Mouse (Mus musculus) limb, embryonic 12.5 days (tissue): ENCODE measurements at regions not wholly inside any gene's neighbourhood (a gene's known extent, or its start where the extent isn't known, plus 50 kb on each side); places are given as distances from the start of the nearest gene placed in this dataset.

ENCODE experiments used
- ATAC-seq: fragments of 200-750 bp; cut with Nextera tagmentation; 2 replicates; pipeline ENCODE4 v1.8.0; 2017; ENCODE audit warnings: low read depth, moderate TSS enrichment; ENCODE audit not compliant: insufficient number of reproducible peaks, insufficient read depth, low FRiP score, low TSS enrichment
- H3K27ac ChIP-seq: fragments of 300-500 bp; sonication (generic); 2 replicates; pipeline ENCODE4 v1.5.1; 2016; ENCODE audit warnings: mild to moderate bottlenecking, moderate library complexity
- H3K27me3 ChIP-seq: fragments of 300-500 bp; sonication (generic); 2 replicates; pipeline ENCODE4 v1.6.1; 2016; ENCODE audit warnings: mild to moderate bottlenecking, moderate library complexity
- H3K36me3 ChIP-seq: fragments of 300-500 bp; sonication (generic); 2 replicates; pipeline ENCODE4 v1.6.1; 2016; ENCODE audit warnings: mild to moderate bottlenecking, moderate library complexity
- H3K4me1 ChIP-seq: fragments of 300-500 bp; sonication (generic); replicated peaks from 2 replicates; pipeline ENCODE4 v1.6.1; 2016
- H3K4me2 ChIP-seq: fragments of 300-500 bp; sonication (generic); 2 replicates; pipeline ENCODE4 v1.6.1; 2016; ENCODE audit warnings: mild to moderate bottlenecking, moderate library complexity
- H3K4me3 ChIP-seq: fragments of 300-500 bp; sonication (generic); replicated peaks from 2 replicates; pipeline ENCODE4 v1.5.1; 2016; ENCODE audit warnings: mild to moderate bottlenecking
- H3K9ac ChIP-seq: fragments of 300-500 bp; sonication (generic); replicated peaks from 2 replicates; pipeline ENCODE4 v1.6.1; 2016; ENCODE audit warnings: mild to moderate bottlenecking, moderate library complexity
- H3K9me3 ChIP-seq: fragments of 300-500 bp; sonication (generic); 2 replicates; pipeline ENCODE4 v1.6.1; 2016; ENCODE audit warnings: mild to moderate bottlenecking, moderate library complexity
- WGBS: fragments of 180-500 bp; shearing (Covaris S2); methylation state at CpG from one replicate; pipeline ENCODE4 v1.1.7; 2016; 5-methylcytosine and 5-hydroxymethylcytosine counted together

GRCm38 (mm10) chr17:16247681-16248080 is 416.8 kb upstream of the Rgmb start:
- ATAC-seq: no peak
- Histone ChIP-seq H3K4me1 (no peaks in the 10 kb centered on the region), H3K36me3 (no peaks in the 10 kb centered on the region), H3K9me3 (no peaks in the 10 kb centered on the region), H3K4me3 (no peak overlapping the region), H3K27ac (no peak overlapping the region), H3K4me2 (no peak overlapping the region), H3K27me3 (no peaks in the 10 kb centered on the region), H3K9ac (no peak overlapping the region)
- 86% methylated on average over 3 of the region's 3 CpGs for WGBS

GRCm38 (mm10) chr17:16221253-16221652 is 390.4 kb upstream of the Rgmb start:
- Histone ChIP-seq H3K4me2 (no peak overlapping the region), H3K4me3 (no peak overlapping the region), H3K27ac (no peak overlapping the region), H3K4me1 (no peaks in the 10 kb centered on the region), H3K9ac (no peak overlapping the region), H3K36me3 (no peaks in the 10 kb centered on the region), H3K27me3 (no peaks in the 10 kb centered on the region), H3K9me3 (no peaks in the 10 kb centered on the region)
- no peak for ATAC-seq
- WGBS: 94% methylated on average over 2 of the region's 2 CpGs

GRCm38 (mm10) chr17:16219675-16220566 is 389.1 kb upstream of the Rgmb start:
- Histone ChIP-seq H3K36me3 (no peaks in the 10 kb centered on the region), H3K4me1 (no peaks in the 10 kb centered on the region), H3K4me2 (no peak overlapping the region), H3K9me3 (no peaks in the 10 kb centered on the region), H3K27ac (no peak overlapping the region), H3K4me3 (no peak overlapping the region), H3K27me3 (no peaks in the 10 kb centered on the region), H3K9ac (no peak overlapping the region)
- WGBS: 72% methylated on average over 13 of the region's 13 CpGs
- ATAC-seq: no peak

DNA sequence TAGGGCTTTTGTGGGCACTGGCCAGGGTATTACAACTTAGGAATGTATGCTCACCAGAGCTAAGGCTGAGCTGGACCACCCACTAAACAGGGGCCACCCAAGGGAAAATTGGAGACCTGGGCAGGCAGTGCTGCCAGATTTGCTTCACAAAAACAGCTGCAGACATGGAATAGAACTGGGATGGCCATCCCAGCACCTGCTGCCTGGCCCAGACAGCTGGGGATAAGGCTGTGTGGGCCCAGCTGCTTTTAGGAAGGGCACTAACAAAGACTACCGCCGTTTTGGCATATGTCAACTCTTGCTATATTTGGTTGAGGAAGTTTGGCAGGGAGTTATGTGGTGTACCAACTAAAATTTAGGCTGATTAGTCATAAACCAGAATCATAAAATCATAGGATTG is 387.8 kb upstream of the Rgmb start:
- WGBS: 42% methylated on average over 2 of the region's 2 CpGs
- Histone ChIP-seq H3K9ac (no peak overlapping the region), H3K27me3 (no peaks in the 10 kb centered on the region), H3K4me1 (no peaks in the 10 kb centered on the region), H3K4me3 (no peak overlapping the region), H3K4me2 (no peak overlapping the region), H3K27ac (no peak overlapping the region), H3K9me3 (no peaks in the 10 kb centered on the region), H3K36me3 (no peaks in the 10 kb centered on the region)
- ATAC-seq: peak; percentile 80

DNA sequence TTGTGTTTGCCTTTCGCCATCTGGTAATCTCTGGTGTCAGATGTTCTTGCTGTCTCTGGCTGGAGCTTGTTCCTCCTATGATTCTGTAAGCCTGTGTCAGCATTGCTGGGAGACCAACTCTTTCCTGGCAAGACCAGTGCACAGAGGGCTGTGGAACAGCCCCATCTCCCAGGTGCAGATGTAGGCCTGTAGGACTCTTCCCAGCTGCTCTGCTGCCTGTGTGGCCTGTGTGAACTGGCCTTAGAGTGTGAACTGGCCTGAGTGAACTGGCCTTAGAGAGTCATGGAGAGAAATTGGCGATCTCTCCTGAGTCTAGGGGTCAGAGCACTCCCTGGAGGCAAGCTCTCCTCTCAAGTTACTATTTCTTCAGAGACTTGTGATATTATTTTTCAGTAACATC is 386.0 kb upstream of the Rgmb start:
- no peaks in the 10 kb centered on the region for H3K27me3 ChIP-seq
- 72% methylated on average over 2 of the region's 2 CpGs for WGBS
- H3K9me3 ChIP-seq: no peaks in the 10 kb centered on the region
- H3K27ac ChIP-seq: no peak overlapping the region
- no peaks in the 10 kb centered on the region for H3K4me1 ChIP-seq
- H3K9ac ChIP-seq: no peak overlapping the region
- no peak overlapping the region for H3K4me2 ChIP-seq
- H3K4me3 ChIP-seq: no peak overlapping the region
- no peaks in the 10 kb centered on the region for H3K36me3 ChIP-seq
- no peak for ATAC-seq

DNA sequence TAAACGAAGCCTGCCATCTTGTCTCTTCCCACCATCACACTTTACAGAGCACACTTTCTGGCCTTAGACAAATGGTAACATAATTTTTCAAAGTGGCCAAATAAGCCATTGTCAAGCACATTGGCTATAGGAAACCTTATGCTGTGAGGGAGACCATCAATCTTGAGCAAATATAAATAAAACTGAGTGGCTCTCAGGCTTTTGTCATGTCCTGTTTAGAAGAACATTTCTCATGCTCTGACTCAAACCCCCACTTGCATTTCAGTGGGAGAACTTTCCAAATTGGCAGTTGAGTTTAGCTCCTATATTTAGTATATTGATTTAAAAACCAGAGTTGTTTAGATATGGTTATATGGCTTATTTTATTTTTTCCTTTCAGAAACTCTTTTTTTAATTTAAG is 362.8 kb upstream of the Rgmb start:
- Histone ChIP-seq H3K27me3 (no peaks in the 10 kb centered on the region), H3K4me2 (no peak overlapping the region), H3K4me1 (no peaks in the 10 kb centered on the region), H3K36me3 (no peaks in the 10 kb centered on the region), H3K9me3 (no peaks in the 10 kb centered on the region; the same call in 1 of the 2 replicates), H3K4me3 (no peak overlapping the region), H3K27ac (no peak overlapping the region), H3K9ac (no peak overlapping the region)
- ATAC-seq: no peak
- 82% methylated on average over 1 of the region's 1 CpGs for WGBS

DNA sequence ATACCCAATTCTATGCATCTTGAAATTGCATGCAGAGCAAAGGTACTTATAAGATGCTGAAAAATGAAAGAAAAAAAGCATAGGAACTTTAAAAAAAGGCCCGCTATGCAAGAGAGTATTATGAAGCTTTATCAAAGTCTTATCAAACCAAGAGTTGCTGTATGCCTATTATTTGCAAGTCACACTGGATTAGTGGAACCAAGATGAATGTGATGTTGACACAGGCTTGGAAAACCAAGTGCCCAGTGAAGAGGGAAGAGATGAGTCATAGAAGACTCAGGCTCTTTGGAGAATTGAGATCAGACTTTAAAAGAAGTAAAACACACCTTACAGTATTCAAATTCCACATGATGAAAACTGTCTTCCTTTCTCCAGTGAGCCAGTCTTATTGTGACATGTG is 350.0 kb upstream of the Rgmb start:
- Histone ChIP-seq H3K9me3 (no peaks in the 10 kb centered on the region), H3K27ac (no peak overlapping the region)
- no peak for ATAC-seq

DNA sequence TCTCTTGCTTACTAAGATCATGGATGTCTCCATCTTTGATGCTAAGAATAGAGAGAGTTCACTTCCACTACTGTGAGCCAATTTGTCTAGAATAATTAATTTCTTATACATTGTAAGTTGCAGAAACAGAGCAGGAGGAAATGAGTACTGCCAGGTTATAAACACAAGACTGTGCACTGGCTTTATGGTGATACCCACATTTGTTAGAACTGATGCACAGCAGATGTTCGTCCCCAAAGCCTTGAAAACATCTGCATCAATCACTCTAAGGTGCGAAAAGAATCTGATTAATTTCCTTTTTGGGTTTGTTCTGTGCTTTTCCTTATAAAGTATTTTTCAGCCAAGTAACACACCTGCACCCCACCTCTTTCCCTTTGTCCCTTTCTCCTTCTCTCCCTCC is 347.3 kb upstream of the Rgmb start:
- Histone ChIP-seq H3K4me1 (no peaks in the 10 kb centered on the region), H3K36me3 (no peaks in the 10 kb centered on the region), H3K4me2 (no peak overlapping the region), H3K9me3 (no peaks in the 10 kb centered on the region), H3K27me3 (no peaks in the 10 kb centered on the region), H3K9ac (no peak overlapping the region), H3K27ac (no peak overlapping the region), H3K4me3 (no peak overlapping the region)
- ATAC-seq: peak; percentile 26; the same call in 1 of the 2 replicates
- 14% methylated on average over 2 of the region's 2 CpGs for WGBS

More for the DNA sequence above, 350.0 kb upstream of the Rgmb start:
- WGBS: 95% methylated on average over 1 of the region's 1 CpGs
- no peak overlapping the region for H3K9ac ChIP-seq
- no peaks in the 10 kb centered on the region for H3K36me3 ChIP-seq
- H3K4me2 ChIP-seq: no peak overlapping the region
- no peaks in the 10 kb centered on the region for H3K4me1 ChIP-seq
- H3K4me3 ChIP-seq: no peak overlapping the region
- no peaks in the 10 kb centered on the region for H3K27me3 ChIP-seq

DNA sequence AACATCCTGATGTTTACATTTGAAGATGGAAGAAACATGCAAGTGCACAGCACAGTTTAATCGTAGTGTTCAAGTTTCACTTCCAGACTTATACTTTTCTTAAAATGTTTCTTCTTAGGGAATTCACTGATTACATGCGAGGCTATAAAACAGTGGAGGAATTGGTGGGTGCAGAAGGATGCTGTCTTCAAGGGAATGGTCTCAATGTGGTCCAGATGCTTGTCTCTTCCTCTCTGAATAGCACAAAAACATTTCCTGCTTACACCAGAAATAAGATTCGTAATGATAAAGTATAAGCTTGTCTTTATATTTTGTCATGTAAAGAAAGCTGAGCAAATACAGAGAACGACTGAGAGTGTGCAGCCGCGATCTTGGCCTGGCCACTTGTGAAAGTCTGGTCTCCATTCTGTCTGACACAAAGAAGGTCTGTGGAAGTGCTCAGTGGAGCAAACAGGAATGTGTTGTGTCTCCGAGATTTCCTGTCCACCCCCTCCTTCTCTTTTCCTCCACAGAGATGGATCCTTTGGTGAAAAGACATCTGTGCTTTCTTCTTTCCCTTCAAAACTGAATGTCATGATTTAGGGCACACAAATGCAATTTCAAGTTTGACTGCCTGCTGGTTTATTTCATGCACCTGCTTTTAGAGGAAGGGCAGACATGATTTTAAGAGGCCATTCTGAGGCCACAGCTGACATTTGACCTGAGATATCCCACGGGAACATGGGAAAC is 346.1 kb upstream of the Rgmb start:
- no peaks in the 10 kb centered on the region for H3K36me3 ChIP-seq
- no peaks in the 10 kb centered on the region for H3K9me3 ChIP-seq
- WGBS: 48% methylated on average over 8 of the region's 8 CpGs
- H3K4me3 ChIP-seq: no peak overlapping the region
- no peak overlapping the region for H3K9ac ChIP-seq
- H3K4me1 ChIP-seq: no peaks in the 10 kb centered on the region
- H3K4me2 ChIP-seq: no peak overlapping the region
- no peaks in the 10 kb centered on the region for H3K27me3 ChIP-seq
- ATAC-seq: no peak
- H3K27ac ChIP-seq: 0 out of 2 replicates have a peak overlapping the region, but pooled peaks have one; percentile 14

GRCm38 (mm10) chr17:16173568-16174105 is 342.8 kb upstream of the Rgmb start:
- Histone ChIP-seq H3K9me3 (no peaks in the 10 kb centered on the region), H3K4me1 (no peaks in the 10 kb centered on the region), H3K4me3 (no peak overlapping the region), H3K27me3 (no peaks in the 10 kb centered on the region), H3K9ac (no peak overlapping the region), H3K36me3 (no peaks in the 10 kb centered on the region), H3K4me2 (no peak overlapping the region), H3K27ac (no peak overlapping the region)
- 53% methylated on average over 3 of the region's 3 CpGs for WGBS
- ATAC-seq: no peak

GRCm38 (mm10) chr17:16166731-16167130 is 335.9 kb upstream of the Rgmb start:
- H3K36me3 ChIP-seq: no peaks in the 10 kb centered on the region
- H3K27me3 ChIP-seq: no peaks in the 10 kb centered on the region
- 75% methylated on average over 2 of the region's 2 CpGs for WGBS
- H3K9me3 ChIP-seq: no peaks in the 10 kb centered on the region
- no peak overlapping the region for H3K4me2 ChIP-seq
- no peak for ATAC-seq
- H3K4me1 ChIP-seq: no peaks in the 10 kb centered on the region
- no peak overlapping the region for H3K27ac ChIP-seq
- H3K9ac ChIP-seq: no peak overlapping the region
- no peak overlapping the region for H3K4me3 ChIP-seq
